Mouse (Mus musculus): ENCODE measurements at regions not wholly inside any gene's neighbourhood (a gene's known extent, or its start where the extent isn't known, plus 50 kb on each side); places are given as distances from the start of the nearest gene placed in this dataset.

DNA sequence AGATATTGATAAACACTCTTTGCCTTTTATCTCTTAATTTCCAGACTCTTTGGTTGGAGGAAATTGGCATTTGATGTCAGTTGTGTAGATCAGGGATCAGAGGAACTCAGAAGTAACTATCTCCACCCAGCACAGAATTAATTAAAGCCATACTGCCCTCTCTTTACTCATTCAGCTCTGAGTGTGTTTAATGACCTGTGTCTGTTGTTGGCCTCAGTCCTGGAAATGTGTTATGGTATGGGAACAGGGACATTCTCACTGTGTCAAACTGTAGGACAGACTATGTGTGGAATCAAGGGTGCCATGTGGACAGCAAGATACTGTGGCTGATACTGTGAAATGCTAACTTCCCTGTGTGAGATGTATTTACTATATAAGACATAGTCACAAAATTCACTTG lies 151.3 kb upstream of the Nrp1 start:
- Histone ChIP-seq H3K4me2 (no peak overlapping the region), H3K4me1 (no peaks in the 10 kb centered on the region), H3K9ac (no peak overlapping the region), H3K4me3 (no peak overlapping the region), H3K9me3 (replicated peaks) (no peaks in the 10 kb centered on the region), H3K27me3 (replicated peaks) (no peaks in the 10 kb centered on the region), H3K36me3 (no peaks in the 10 kb centered on the region), H3K27ac (no peak overlapping the region)
- no peak for ATAC-seq

DNA sequence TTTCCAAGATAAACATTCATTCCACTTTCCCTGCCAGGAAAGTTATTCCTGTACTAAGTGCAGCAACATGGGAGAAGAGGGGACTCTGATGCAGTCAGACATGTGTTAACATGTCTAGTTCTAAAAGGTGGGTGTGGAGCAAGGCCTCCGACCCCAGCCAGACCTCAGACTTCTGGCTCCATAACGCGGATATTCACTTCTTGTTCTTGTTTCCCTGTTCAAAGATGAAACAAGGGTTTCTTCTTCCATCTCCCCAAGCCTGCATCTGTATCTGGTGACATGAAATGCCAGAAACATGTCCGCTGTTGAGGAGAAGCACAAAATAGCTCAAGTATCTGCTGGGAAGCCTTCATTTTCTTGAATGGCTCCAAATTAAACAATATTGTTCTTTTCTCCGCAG lies 147.6 kb upstream of the Nrp1 start:
- WGBS (ENCODE audit: insufficient replicate concordance) = 67% methylated on average over 5 of the region's 5 CpGs
- no peak for ATAC-seq
- no peak overlapping the region for H3K27ac ChIP-seq

DNA sequence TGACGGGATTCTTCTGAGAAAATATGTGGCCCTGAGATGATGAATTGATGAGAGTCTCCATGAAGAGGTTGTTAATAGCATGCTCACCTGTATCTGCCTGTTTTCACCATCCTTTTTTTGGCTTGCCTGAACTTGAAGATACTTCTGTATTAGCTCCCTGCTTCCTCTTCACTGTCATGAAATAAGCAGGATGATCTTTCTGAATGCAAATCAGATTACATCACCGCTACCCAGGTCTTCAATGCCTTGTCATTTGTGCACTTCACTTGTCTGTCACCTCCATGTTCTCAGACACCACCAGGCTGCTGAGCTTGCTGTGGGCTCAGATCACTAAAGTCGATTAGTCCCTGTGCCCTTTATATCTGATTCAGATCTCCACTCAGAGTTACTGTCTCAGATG lies 146.2 kb upstream of the Nrp1 start:
- Histone ChIP-seq H3K27ac (no peak overlapping the region), H3K9me3 (replicated peaks) (no peaks in the 10 kb centered on the region), H3K36me3 (no peaks in the 10 kb centered on the region), H3K4me3 (no peak overlapping the region), H3K4me1 (no peaks in the 10 kb centered on the region), H3K9ac (no peak overlapping the region), H3K4me2 (no peak overlapping the region), H3K27me3 (replicated peaks) (no peaks in the 10 kb centered on the region)
- WGBS (ENCODE audit: insufficient replicate concordance) = 60% methylated on average over 3 of the region's 3 CpGs
- ATAC-seq = no peak

More for the DNA sequence above, 147.6 kb upstream of the Nrp1 start:
- Histone ChIP-seq H3K27me3 (replicated peaks) (no peaks in the 10 kb centered on the region), H3K9me3 (replicated peaks) (no peaks in the 10 kb centered on the region), H3K4me2 (no peak overlapping the region), H3K36me3 (no peaks in the 10 kb centered on the region), H3K9ac (no peak overlapping the region), H3K4me1 (no peaks in the 10 kb centered on the region), H3K4me3 (no peak overlapping the region)

DNA sequence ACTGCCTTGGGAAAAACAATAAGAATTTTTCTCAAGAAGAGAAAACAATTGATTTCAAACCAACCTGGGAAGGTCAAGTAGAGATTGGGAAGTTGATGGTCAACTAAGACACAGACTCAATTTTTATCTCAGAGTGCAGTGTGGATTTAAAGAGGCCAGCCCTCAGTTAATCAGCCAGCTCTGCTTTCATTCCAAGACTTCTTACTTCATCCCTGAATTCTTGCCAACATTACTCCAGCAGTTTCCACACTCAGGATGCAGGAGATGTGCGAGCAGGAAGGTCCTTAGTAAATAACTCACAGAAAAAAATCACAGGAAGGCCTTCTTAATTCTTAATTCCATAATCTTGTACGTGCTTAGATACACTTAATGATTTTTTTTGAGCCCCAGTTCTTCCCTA lies 144.1 kb upstream of the Nrp1 start:
- H3K36me3 ChIP-seq = no peaks in the 10 kb centered on the region
- no peaks in the 10 kb centered on the region for H3K9me3 ChIP-seq (replicated peaks)
- H3K27me3 ChIP-seq (replicated peaks) = no peaks in the 10 kb centered on the region
- no peak overlapping the region for H3K9ac ChIP-seq
- no peak overlapping the region for H3K27ac ChIP-seq
- 35% methylated on average over 2 of the region's 2 CpGs for WGBS (ENCODE audit: insufficient replicate concordance)
- no peak overlapping the region for H3K4me3 ChIP-seq
- no peaks in the 10 kb centered on the region for H3K4me1 ChIP-seq
- ATAC-seq = no peak
- no peak overlapping the region for H3K4me2 ChIP-seq

DNA sequence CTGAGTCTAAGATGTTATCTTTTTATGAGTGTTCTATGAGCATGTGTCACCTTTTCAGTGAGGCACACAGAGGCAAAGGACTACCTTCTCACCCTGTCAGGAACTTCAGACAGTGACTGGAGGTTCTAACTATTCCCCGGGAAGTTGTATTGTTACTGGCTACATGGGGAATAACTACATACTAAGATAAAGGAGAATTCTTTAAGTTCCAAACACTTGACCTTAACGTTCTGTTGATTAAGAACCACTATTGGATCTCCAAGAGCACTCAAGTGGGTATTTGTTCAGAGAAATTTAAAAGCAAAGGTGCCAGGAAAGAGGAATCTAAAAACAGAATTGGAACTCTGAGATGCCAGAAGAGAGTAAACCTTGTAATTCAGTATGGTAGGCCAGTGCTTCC lies 139.5 kb upstream of the Nrp1 start:
- Histone ChIP-seq H3K4me3 (no peak overlapping the region), H3K9ac (no peak overlapping the region), H3K4me1 (no peaks in the 10 kb centered on the region), H3K27ac (no peak overlapping the region), H3K9me3 (replicated peaks) (no peaks in the 10 kb centered on the region), H3K36me3 (no peaks in the 10 kb centered on the region), H3K4me2 (no peak overlapping the region), H3K27me3 (replicated peaks) (no peaks in the 10 kb centered on the region)
- ATAC-seq = no peak
- 68% methylated on average over 2 of the region's 2 CpGs for WGBS (ENCODE audit: insufficient replicate concordance)

DNA sequence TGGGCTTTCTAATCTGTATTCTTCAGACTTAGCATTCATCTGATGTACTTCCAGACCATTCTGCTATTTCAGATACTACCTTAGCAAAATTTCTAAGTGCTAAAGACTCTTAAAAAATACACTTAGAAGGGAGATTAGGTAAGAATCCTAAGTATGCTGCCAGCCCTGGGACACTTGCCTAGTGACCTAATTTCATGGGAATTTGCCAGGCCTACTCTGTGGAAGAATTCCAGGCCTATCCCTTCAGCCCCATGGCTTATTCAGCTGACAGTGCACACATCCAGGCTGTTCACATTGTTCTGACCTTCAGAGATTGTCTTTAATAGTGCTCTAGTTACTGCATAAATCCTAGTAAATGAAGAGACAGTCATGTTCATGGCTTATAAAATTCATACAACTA lies 138.9 kb upstream of the Nrp1 start:
- Histone ChIP-seq H3K4me2 (no peak overlapping the region), H3K4me1 (no peaks in the 10 kb centered on the region), H3K4me3 (no peak overlapping the region), H3K9ac (no peak overlapping the region), H3K27me3 (replicated peaks) (no peaks in the 10 kb centered on the region), H3K9me3 (replicated peaks) (no peaks in the 10 kb centered on the region), H3K27ac (no peak overlapping the region), H3K36me3 (no peaks in the 10 kb centered on the region)
- no peak for ATAC-seq

DNA sequence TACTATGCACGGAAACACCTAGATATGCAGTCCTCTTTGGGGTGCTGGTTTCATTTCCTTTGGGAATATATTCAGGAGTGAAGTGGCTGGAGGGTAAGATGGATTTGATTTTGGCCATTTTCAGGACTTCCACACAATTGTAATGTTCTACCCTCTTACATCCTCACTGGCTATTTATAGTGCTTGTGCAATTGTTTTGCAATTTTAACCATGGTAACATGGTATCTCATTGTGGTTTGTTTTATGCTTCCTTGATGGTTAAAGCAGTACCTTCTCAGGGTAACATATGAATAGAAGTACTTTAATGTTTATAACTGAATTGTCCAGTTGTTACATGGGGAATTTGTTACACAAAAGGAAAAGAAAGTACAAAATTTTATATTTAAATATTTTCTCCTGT lies 135.3 kb upstream of the Nrp1 start:
- no peak overlapping the region for H3K27ac ChIP-seq
- H3K27me3 ChIP-seq (replicated peaks) = no peaks in the 10 kb centered on the region
- H3K9ac ChIP-seq = no peak overlapping the region
- WGBS (ENCODE audit: insufficient replicate concordance) = 68% methylated on average over 1 of the region's 1 CpGs
- H3K4me3 ChIP-seq = no peak overlapping the region
- ATAC-seq = no peak
- no peak overlapping the region for H3K4me2 ChIP-seq
- no peaks in the 10 kb centered on the region for H3K4me1 ChIP-seq
- no peaks in the 10 kb centered on the region for H3K9me3 ChIP-seq (replicated peaks)
- H3K36me3 ChIP-seq = no peaks in the 10 kb centered on the region

DNA sequence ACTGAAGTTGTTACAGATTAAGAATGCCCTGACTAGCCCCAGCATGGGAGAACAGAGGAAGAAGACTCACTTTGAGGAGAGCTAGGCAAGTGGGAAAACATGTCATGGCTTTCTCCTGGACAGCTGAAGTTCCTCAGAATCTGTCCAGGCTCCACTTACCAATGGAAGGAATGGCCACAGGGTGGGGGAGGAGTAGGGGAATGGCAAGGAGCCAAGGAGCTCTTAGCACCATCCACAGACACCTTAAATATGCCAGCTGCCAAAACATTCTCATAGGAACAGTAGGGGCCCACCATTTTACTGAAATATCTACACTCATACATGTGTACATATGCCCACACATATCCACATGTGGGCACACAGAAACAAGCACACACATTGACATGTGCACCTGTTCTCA lies 134.9 kb upstream of the Nrp1 start:
- H3K27me3 ChIP-seq (replicated peaks) = no peaks in the 10 kb centered on the region
- no peak overlapping the region for H3K4me3 ChIP-seq
- H3K36me3 ChIP-seq = no peaks in the 10 kb centered on the region
- no peaks in the 10 kb centered on the region for H3K9me3 ChIP-seq (replicated peaks)
- H3K9ac ChIP-seq = no peak overlapping the region
- no peaks in the 10 kb centered on the region for H3K4me1 ChIP-seq
- no peak for ATAC-seq
- H3K27ac ChIP-seq = no peak overlapping the region
- H3K4me2 ChIP-seq = no peak overlapping the region

DNA sequence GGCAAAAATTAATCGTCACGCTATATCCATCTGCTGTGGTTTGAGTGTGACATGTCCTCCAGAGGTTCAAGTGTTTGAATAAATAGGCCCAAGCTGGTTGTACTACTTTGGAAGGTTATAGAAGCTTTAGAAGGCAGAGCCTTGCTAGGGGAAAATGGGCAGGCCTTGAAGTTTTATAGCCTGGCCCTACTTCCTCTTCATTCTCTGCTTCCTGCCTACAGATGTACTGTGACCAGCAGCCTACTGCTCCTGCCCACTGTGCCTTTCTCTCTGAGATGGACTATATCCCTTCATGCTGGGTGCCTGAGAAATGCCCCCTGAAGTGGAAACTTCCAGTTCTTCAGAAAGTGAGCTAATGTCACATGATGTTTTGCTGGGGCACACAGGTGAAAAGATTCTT lies 133.3 kb upstream of the Nrp1 start:
- H3K27ac ChIP-seq = no peak overlapping the region
- no peak overlapping the region for H3K4me2 ChIP-seq
- no peaks in the 10 kb centered on the region for H3K4me1 ChIP-seq
- 79% methylated on average over 2 of the region's 2 CpGs for WGBS (ENCODE audit: insufficient replicate concordance)
- no peaks in the 10 kb centered on the region for H3K27me3 ChIP-seq (replicated peaks)
- no peak overlapping the region for H3K4me3 ChIP-seq
- no peaks in the 10 kb centered on the region for H3K9me3 ChIP-seq (replicated peaks)
- ATAC-seq = no peak
- no peak overlapping the region for H3K9ac ChIP-seq
- H3K36me3 ChIP-seq = no peaks in the 10 kb centered on the region

DNA sequence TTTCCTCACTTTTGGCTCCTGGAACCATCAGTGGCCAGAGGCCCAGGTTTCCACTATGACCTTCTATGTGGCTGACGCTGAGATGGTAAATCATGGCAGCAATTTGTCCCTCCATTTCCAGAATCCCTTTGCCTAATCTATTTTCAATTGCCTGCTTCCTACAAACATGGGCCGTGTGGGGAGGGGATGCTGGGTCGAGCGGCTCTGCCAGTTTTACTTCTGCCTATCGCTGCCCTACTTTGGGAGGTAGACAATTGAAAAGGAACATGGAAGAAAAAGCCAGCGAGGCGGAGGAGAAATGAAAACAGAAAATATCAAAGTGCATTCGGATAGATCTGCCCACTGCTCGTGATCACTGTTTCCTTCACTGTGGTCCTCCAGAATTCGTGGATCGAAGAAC lies 123.3 kb upstream of the Nrp1 start:
- H3K4me1 ChIP-seq = no peaks in the 10 kb centered on the region
- no peak overlapping the region for H3K4me2 ChIP-seq
- 58% methylated on average over 11 of the region's 11 CpGs for WGBS (ENCODE audit: insufficient replicate concordance)
- H3K27ac ChIP-seq = no peak overlapping the region
- no peaks in the 10 kb centered on the region for H3K27me3 ChIP-seq (replicated peaks)
- no peaks in the 10 kb centered on the region for H3K36me3 ChIP-seq
- ATAC-seq = no peak
- H3K9me3 ChIP-seq (replicated peaks) = no peaks in the 10 kb centered on the region
- no peak overlapping the region for H3K9ac ChIP-seq
- H3K4me3 ChIP-seq = no peak overlapping the region

DNA sequence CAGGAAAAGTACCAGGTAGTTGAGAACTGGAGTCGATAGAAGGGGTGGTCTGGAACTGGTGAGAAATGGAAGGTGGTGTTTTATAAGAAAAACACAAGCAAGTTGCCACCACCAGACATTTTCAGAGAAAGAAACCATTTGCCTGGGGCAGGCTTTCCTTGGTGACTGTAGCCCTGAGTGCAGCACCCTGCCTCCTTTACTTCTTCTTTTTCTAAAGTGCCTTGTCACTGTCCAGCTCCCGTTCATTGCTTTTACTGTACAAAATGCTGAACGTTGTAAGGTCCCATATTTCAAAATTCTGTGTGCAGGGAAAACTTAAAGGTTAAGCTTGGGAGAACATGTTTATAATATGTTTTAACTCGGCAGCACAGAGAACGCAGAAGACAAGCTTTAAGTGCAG lies 122.9 kb upstream of the Nrp1 start:
- Histone ChIP-seq H3K4me3 (no peak overlapping the region), H3K9ac (no peak overlapping the region), H3K36me3 (no peaks in the 10 kb centered on the region), H3K9me3 (replicated peaks) (no peaks in the 10 kb centered on the region), H3K27ac (no peak overlapping the region), H3K4me2 (no peak overlapping the region), H3K27me3 (replicated peaks) (no peaks in the 10 kb centered on the region), H3K4me1 (no peaks in the 10 kb centered on the region)
- ATAC-seq = no peak
- 41% methylated on average over 5 of the region's 5 CpGs for WGBS (ENCODE audit: insufficient replicate concordance)

DNA sequence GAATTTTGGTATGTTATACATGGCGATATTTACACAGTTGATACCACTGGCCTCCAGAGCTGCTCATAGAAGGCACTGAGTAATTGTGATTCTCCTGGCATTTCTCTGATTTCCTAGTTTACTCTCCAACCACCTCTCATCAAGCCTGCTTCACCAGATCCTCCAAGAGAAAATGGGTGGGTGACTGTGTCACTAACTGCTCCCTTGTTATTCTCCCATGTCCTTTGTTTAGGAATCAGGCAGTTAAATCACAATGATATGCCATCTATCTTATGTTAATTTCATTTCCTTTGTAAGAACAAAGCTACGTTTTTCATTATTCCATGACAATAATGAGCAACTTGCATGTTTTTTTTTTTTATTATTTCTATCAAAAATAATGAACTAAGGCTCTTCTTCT lies 122.3 kb upstream of the Nrp1 start:
- H3K27me3 ChIP-seq (replicated peaks) = no peaks in the 10 kb centered on the region
- WGBS (ENCODE audit: insufficient replicate concordance) = 61% methylated on average over 2 of the region's 2 CpGs
- H3K4me1 ChIP-seq = no peaks in the 10 kb centered on the region
- no peaks in the 10 kb centered on the region for H3K9me3 ChIP-seq (replicated peaks)
- H3K4me3 ChIP-seq = no peak overlapping the region
- no peak overlapping the region for H3K9ac ChIP-seq
- no peak for ATAC-seq
- H3K4me2 ChIP-seq = no peak overlapping the region
- H3K27ac ChIP-seq = no peak overlapping the region
- no peaks in the 10 kb centered on the region for H3K36me3 ChIP-seq

DNA sequence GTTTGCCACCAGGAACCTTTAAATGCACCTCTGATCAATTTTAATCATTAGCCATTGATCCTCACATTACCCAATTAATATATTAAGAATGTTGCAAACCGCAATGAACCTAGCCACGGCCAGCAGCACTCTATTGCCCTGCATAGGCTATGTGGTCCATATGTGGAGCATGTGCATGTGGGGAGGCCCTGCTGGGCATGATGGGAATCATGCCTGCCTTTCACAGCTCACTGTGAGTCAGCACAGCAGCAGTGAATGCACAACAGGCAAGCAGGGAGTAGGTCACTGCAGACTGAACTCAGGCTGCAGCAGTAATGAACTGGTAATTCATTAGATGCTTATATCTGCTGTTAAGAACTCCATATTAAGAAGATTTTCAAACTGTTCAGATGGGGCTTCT lies 119.5 kb upstream of the Nrp1 start:
- Histone ChIP-seq H3K4me1 (no peaks in the 10 kb centered on the region; the same call in 1 of the 2 replicates), H3K9me3 (replicated peaks) (no peaks in the 10 kb centered on the region), H3K27me3 (replicated peaks) (no peaks in the 10 kb centered on the region), H3K4me2 (no peak overlapping the region), H3K36me3 (no peaks in the 10 kb centered on the region), H3K4me3 (no peak overlapping the region), H3K9ac (no peak overlapping the region), H3K27ac (no peak overlapping the region)
- WGBS (ENCODE audit: insufficient replicate concordance) = 74% methylated on average over 2 of the region's 2 CpGs
- ATAC-seq = no peak

DNA sequence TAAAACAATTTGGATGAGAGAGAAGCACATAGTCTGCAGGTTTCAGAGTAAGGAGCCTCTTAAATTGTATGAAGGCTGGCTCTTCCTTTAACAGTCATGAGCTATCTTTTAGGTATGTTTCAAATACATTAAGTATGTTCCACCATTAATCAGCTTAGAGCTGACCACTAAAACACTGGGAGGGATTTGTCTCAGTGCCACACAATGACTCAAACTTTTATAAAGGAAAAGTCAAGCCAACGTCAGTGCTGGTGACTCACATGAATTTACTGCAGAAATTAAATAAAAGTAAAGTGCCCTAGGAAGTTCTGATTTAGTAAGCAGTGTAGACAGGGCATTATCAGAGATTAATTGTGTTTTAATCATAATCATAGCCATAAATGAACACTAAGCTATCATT lies 118.6 kb upstream of the Nrp1 start:
- Histone ChIP-seq H3K4me1 (no peaks in the 10 kb centered on the region; the same call in 1 of the 2 replicates), H3K9ac (no peak overlapping the region), H3K36me3 (no peaks in the 10 kb centered on the region), H3K4me3 (no peak overlapping the region), H3K27ac (no peak overlapping the region), H3K9me3 (replicated peaks) (no peaks in the 10 kb centered on the region), H3K4me2 (no peak overlapping the region), H3K27me3 (replicated peaks) (no peaks in the 10 kb centered on the region)
- ATAC-seq = no peak
- 61% methylated on average over 1 of the region's 1 CpGs for WGBS (ENCODE audit: insufficient replicate concordance)
